ENCODE assay signal across 8 mouse cellular contexts in the genomic region with DNA sequence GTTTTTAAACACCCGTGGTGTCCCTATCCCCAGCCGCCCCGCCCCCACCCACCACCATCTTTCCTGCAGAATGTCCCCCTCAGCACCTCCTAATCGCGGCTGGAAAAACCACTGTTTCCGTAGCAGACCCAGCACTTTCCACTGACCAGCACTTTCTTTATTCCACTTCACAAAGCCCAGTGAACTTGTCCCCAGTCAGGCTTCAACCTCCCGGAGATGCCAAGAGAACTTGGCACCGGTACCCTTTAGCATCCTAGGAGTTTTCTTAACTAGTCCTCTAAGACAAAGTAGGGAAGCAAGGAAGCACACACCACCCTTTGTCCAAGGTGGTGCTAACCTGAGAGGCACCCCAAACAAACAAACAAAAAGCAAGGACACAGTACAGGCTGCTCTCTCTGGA. TPM values are rescaled to one million over a fixed set of nuclear protein-coding genes. Genes with fewer than 3 reads are reported as not detected.
DNase-seq lines count a peak whose midpoint lies in the region; ATAC-seq and TF ChIP-seq lines count a peak whose summit lies in the region.

No protein-coding gene starts in this region.

- H3K27me3 ChIP-seq in embryonic facial prominence, embryonic 12.5 days: no peaks in the 10 kb centered on the region
- no peaks in the 10 kb centered on the region for H3K27me3 ChIP-seq in heart, embryonic 15.5 days

- H3K9me3 ChIP-seq in embryonic facial prominence, embryonic 12.5 days: no peaks in the 10 kb centered on the region
- no peaks in the 10 kb centered on the region for H3K9me3 ChIP-seq in heart, embryonic 15.5 days (replicated peaks)

- DNase-seq in urinary bladder, postnatal 14 days (ENCODE audit: low spot score): peak; percentile 26
- no peak for DNase-seq in urinary bladder, adult 18-20 months (ENCODE audit: low spot score in 2 of 2)
- DNase-seq in kidney, postnatal 14 days: peak; percentile 50
- peak; percentile 49 for DNase-seq in lung, adult 2 months
- peak; percentile 39 for DNase-seq in retina, postnatal 1 day

- H3K4me1 ChIP-seq in embryonic facial prominence, embryonic 12.5 days: peaks cover 20% of the 10 kb centered on the region
- H3K4me1 ChIP-seq in heart, embryonic 15.5 days (replicated peaks): peaks cover 30% of the 10 kb centered on the region
- H3K4me1 ChIP-seq in lung, adult 2 months (ENCODE audit: control insufficient read depth, insufficient read depth, low read length): peaks cover 8% of the 10 kb centered on the region; the same call in 1 of the 2 replicates

- peak overlapping the region; percentile 100 for H3K27ac ChIP-seq in embryonic facial prominence, embryonic 12.5 days
- H3K27ac ChIP-seq in heart, embryonic 15.5 days: peak overlapping the region; percentile 98

- WGBS in embryonic facial prominence, embryonic 12.5 days: 4% methylated on average over 8 of the region's 8 CpGs
- WGBS in heart, embryonic 15.5 days: 1% methylated on average over 8 of the region's 8 CpGs
- 6% methylated on average over 8 of the region's 8 CpGs for WGBS in lung, adult 2 months

- no peaks in the 10 kb centered on the region for H3K36me3 ChIP-seq in embryonic facial prominence, embryonic 12.5 days
- H3K36me3 ChIP-seq in heart, embryonic 15.5 days: no peaks in the 10 kb centered on the region

- H3K4me2 ChIP-seq in embryonic facial prominence, embryonic 12.5 days (replicated peaks): peak overlapping the region; percentile 73
- H3K4me2 ChIP-seq in heart, embryonic 15.5 days: peak overlapping the region; percentile 58

- peak overlapping the region; percentile 73 for H3K9ac ChIP-seq in embryonic facial prominence, embryonic 12.5 days
- H3K9ac ChIP-seq in heart, embryonic 15.5 days: peak overlapping the region; percentile 74

- TF ChIP-seq POLR2A in lung, adult 2 months (IDR thresholded peaks at IDR 0.05; ENCODE audit: borderline replicate concordance, extremely low read depth, low read depth, low read length): no peak

- ATAC-seq in embryonic facial prominence, embryonic 12.5 days (ENCODE audit: insufficient number of reproducible peaks, insufficient read depth, low FRiP score, low TSS enrichment): no peak
- no peak for ATAC-seq in heart, embryonic 15.5 days (replicated peaks; ENCODE audit: insufficient number of reproducible peaks, insufficient read depth, low FRiP score, low read depth)
- no peak for ATAC-seq in inflammation-experienced regulatory T-cells, adult 6 months

- peak overlapping the region; percentile 58 for H3K4me3 ChIP-seq in embryonic facial prominence, embryonic 12.5 days
- H3K4me3 ChIP-seq in heart, embryonic 15.5 days: peak overlapping the region; percentile 90
- H3K4me3 ChIP-seq in lung, adult 2 months (replicated peaks; ENCODE audit: extremely low read depth, low read depth, low read length): peak overlapping the region; percentile 95

- TF ChIP-seq CTCF in lung, adult 2 months (IDR thresholded peaks at IDR 0.05; ENCODE audit: insufficient read depth, low read length): no peak

RNA-seq across cellular contexts. Expression of gene Klf7, which starts 2.2 kb away (rescaled TPM):
- 23.3 and 24.2 TPM in 2 replicates for polyA plus RNA-seq in embryonic facial prominence, embryonic 12.5 days (2016; fragmentation: Nextera tagmentation; extraction: Ambion mirVana)
- polyA plus RNA-seq in heart, embryonic 15.5 days (2015; fragmentation: Nextera tagmentation; extraction: Ambion mirVana): 18.9 and 19.5 TPM in 2 replicates
- polyA plus RNA-seq in lung, adult 2 months (2012; rRNA removed): 26.7 and 32.3 TPM in 2 replicates
- polyA plus RNA-seq in inflammation-experienced regulatory T-cells, adult 6 months (2017; shearing (Covaris generic)): 10 to 100 TPM in 2 of 3 experiments, 1 to 10 TPM in 1; 6.6 to 22.4 (median 21.6) TPM

Comparison
In these comparisons a context has a peak if more than half of its experiments do, and no peak if none do; other contexts are left out.
1. DNase-seq: peak in urinary bladder, postnatal 14 days (single experiment), kidney, postnatal 14 days (single experiment), lung, adult 2 months (single experiment) and retina, postnatal 1 day (single experiment); none in urinary bladder, adult 18-20 months (0 of 2).
2. Peak in every context shown above with its lines, with median percentiles within 50 percentile points of each other: H3K4me3 ChIP-seq.